Mouse (Mus musculus) heart, postnatal 0 days (tissue): ENCODE data around the gene Hapln2. TPM values are rescaled to one million over a fixed set of nuclear protein-coding genes. Genes with fewer than 3 reads are reported as not detected.

Source experiments
- ATAC-seq: fragments of 200-750 bp; cut with Nextera tagmentation; 2 replicates; pipeline ENCODE4 v1.8.0; 2017; ENCODE audit warnings: low read depth, moderate number of reproducible peaks, moderate library complexity; ENCODE audit not compliant: insufficient read depth
- DNase-seq: peaks from one replicate; pipeline ENCODE4 v3.0.0-alpha.2; 2016; ENCODE audit warnings: low spot score
- H3K27ac ChIP-seq: fragments of 300-500 bp; sonication (generic); 2 replicates; pipeline ENCODE4 v1.5.1; 2014; ENCODE audit warnings: low read depth, mild to moderate bottlenecking
- H3K27me3 ChIP-seq: fragments of 300-500 bp; sonication (generic); 2 replicates; pipeline ENCODE4 v1.6.1; 2014; ENCODE audit warnings: low read length, mixed read lengths; ENCODE audit not compliant: control insufficient read depth, insufficient read depth
- H3K36me3 ChIP-seq: fragments of 300-500 bp; sonication (generic); replicated peaks from 2 replicates; pipeline ENCODE4 v1.6.1; 2014; ENCODE audit warnings: low read length, mixed read lengths; ENCODE audit not compliant: control insufficient read depth, insufficient read depth
- H3K4me1 ChIP-seq: fragments of 300-500 bp; sonication (generic); 2 replicates; pipeline ENCODE4 v1.6.1; 2014; ENCODE audit warnings: antibody characterized with exemption; ENCODE audit not compliant: control insufficient read depth, insufficient read depth
- H3K4me2 ChIP-seq: fragments of 300-500 bp; sonication (generic); 2 replicates; pipeline ENCODE4 v1.6.1; 2014; ENCODE audit warnings: low read depth, mild to moderate bottlenecking, low read length, moderate library complexity
- H3K4me3 ChIP-seq: fragments of 300-500 bp; sonication (generic); 2 replicates; pipeline ENCODE4 v1.5.1; 2014; ENCODE audit warnings: low read depth, low read length
- H3K9ac ChIP-seq: fragments of 300-500 bp; sonication (generic); replicated peaks from 2 replicates; pipeline ENCODE4 v1.6.1; 2014; ENCODE audit warnings: low read depth, low read length, mixed read lengths
- H3K9me3 ChIP-seq: fragments of 300-500 bp; sonication (generic); replicated peaks from 2 replicates; pipeline ENCODE4 v1.6.1; 2016; ENCODE audit warnings: low read length; ENCODE audit not compliant: control insufficient read depth
- CTCF ChIP-seq: IDR thresholded peaks from 2 replicates; pipeline ENCODE4 v1.5.1; 2016; ENCODE audit warnings: antibody characterized with exemption, control low read depth, low read depth
- EP300 ChIP-seq: IDR thresholded peaks from 2 replicates; pipeline ENCODE4 v1.6.1; 2016; ENCODE audit warnings: antibody characterized with exemption, low read depth
- WGBS: fragments of 180-500 bp; shearing (Covaris S2); extraction: QIAGEN DNeasy Blood & Tissue Kit; methylation state at CpG from one replicate; pipeline ENCODE4 v1.1.7; 2014; 5-methylcytosine and 5-hydroxymethylcytosine counted together
- polyA plus RNA-seq: library from polyadenylated mRNA; unstranded; fragments of >200 nt; fragmentation: Nextera tagmentation; extraction: Ambion mirVana; gene quantifications from 2 replicates; pipeline ENCODE4 v1.2.1, GENCODE M21; 2015
- total RNA-seq: library from RNA; depleted of rRNA; stranded (reverse); fragments of >200 nt; gene quantifications from 2 replicates; pipeline ENCODE4 v1.2.3, GENCODE M21; 2014; ENCODE audit warnings: low replicate concordance; rRNA removed

Gene Hapln2
- total RNA-seq (not detected in 2 replicates), polyA plus RNA-seq (0.10 and 0.15 TPM in 2 replicates)

DNA sequence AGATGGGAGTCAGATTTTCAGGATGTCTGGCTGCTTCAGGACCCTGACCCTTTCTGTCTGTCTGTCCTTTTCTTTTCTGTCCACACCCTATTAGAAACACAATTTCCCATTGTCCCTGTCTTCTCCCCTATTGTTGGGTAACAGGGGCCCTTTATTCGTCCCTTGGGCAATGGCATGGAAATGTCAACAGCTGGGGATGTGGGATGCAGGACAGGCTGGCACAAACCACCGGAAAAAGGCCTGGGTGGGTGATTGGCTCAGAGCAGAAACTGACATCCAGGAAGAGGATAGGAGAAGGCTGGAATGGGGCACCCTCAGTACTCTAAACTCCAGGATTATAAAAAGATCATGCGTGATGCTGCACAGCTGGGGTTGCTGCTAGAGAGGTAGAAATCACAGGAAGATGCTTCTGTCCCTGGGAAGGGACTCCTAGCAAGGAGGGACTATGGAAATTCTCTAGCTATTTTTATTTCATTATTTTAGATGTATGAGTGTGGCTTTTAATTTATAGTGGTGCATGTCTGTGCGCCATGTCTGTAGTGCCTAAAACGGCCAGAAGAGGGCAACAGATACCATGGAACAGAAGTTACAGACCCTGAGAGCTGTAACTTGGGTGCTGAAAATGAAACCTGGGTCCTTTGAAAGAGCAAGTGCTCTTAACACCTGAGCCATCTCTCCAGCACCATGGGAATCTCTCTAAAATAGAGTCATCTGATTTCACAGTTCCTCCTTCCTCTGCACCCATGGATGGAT lies at the start of gene Hapln2:
Gene Hapln2, minus strand, starts transcription at position 150 of the 753 bp plus-strand sequence.
- H3K4me2 ChIP-seq = no peak within 1 kb of the TSS
- ATAC-seq = no peak
- H3K36me3 ChIP-seq = no peaks in the 10 kb centered on the region
- DNase-seq = no peak
- peaks cover 6% of the 10 kb centered on the region for H3K4me1 ChIP-seq
- WGBS = 49% methylated on average over 5 of the region's 5 CpGs
- no peak within 1 kb of the TSS for H3K4me3 ChIP-seq
- TF ChIP-seq CTCF (peak; percentile 41), EP300 (no peak)
- H3K9me3 ChIP-seq = 0 out of 2 replicates have a peak, but pooled peaks cover 8% of the 10 kb centered on the region
- no peak within 1 kb of the TSS for H3K9ac ChIP-seq
- H3K27ac ChIP-seq = no peak within 1 kb of the TSS
- peaks cover 52% of the 10 kb centered on the region for H3K27me3 ChIP-seq

DNA sequence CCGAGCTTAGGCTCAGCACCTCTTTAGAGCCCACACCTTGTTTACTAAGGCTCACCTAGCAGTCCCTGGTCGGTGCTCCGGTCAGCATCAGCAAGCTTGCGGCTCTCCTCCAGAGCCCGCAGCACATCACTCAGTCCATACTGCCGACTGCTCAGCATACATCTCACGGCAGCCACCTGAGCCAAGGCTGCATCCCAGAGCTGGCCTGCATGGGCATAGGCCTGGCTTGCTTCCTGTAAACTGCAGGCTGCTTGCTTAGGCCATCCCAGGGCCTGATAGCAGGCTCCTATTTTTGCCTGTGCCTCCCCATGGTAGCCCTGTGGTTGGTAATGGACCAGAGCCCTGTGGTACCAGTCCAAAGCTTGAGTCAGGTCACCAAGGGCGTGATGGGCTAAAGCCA lies 47.4 kb upstream of the Hapln2 start:
- Histone ChIP-seq H3K9me3 (no peaks in the 10 kb centered on the region), H3K9ac (no peak overlapping the region), H3K4me1 (no peaks in the 10 kb centered on the region), H3K4me2 (no peak overlapping the region), H3K36me3 (no peaks in the 10 kb centered on the region), H3K27me3 (no peaks in the 10 kb centered on the region), H3K27ac (no peak overlapping the region), H3K4me3 (no peak overlapping the region)
- ATAC-seq (no peak), DNase-seq (no peak)
- no peak for TF ChIP-seq CTCF
- no peak for TF ChIP-seq EP300
- WGBS = 80% methylated on average over 8 of the region's 8 CpGs

DNA sequence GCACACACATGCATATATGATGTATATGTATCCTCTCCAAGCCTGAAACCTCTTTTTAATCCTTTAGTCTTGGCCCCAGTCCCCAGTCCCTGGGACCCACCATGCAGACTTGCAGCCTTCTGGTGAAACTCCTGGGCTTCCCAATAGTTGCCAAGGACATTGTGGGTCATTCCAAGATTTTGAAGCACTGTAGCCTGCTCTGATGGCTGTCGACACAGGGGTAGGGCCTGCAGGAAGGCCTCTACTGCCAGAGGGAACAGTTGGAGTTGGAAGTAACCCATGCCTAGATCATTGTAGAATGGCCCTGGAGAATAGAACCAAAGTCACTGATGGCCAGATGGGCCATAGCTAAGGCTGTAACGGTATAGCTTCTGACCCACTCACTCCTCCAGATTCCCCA lies 47.0 kb upstream of the Hapln2 start:
- 55% methylated on average over 2 of the region's 2 CpGs for WGBS
- Histone ChIP-seq H3K9me3 (no peaks in the 10 kb centered on the region), H3K27ac (no peak overlapping the region), H3K9ac (no peak overlapping the region), H3K36me3 (no peaks in the 10 kb centered on the region), H3K4me2 (no peak overlapping the region), H3K4me3 (no peak overlapping the region), H3K4me1 (no peaks in the 10 kb centered on the region), H3K27me3 (no peaks in the 10 kb centered on the region)
- DNase-seq (no peak), ATAC-seq (no peak)
- TF ChIP-seq EP300 (no peak), CTCF (no peak)

DNA sequence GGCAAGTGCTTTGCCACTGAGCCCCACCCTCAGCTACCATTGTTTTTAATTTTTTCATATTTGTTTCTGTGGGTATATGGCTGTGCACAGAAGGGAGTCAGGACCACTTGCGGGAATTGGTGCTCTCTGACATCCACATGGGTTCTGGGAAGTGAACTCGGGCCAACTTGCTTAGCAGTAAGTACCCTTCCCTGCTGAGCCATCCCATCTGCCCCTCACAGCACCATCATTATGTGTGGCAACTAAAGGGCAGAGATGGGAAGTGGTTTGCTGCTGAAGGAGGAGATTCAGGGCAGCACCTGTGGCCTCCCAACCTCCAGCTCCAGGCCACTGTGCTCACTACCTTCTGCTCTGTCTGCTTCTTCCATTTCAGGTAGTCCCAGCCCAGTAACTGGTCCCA lies 46.2 kb upstream of the Hapln2 start:
- Histone ChIP-seq H3K9ac (no peak overlapping the region), H3K4me1 (no peaks in the 10 kb centered on the region), H3K9me3 (no peaks in the 10 kb centered on the region), H3K36me3 (no peaks in the 10 kb centered on the region), H3K27ac (no peak overlapping the region), H3K4me3 (no peak overlapping the region), H3K27me3 (no peaks in the 10 kb centered on the region), H3K4me2 (no peak overlapping the region)
- 57% methylated on average over 2 of the region's 2 CpGs for WGBS
- DNase-seq (no peak), ATAC-seq (no peak)
- TF ChIP-seq CTCF (no peak), EP300 (no peak)

DNA sequence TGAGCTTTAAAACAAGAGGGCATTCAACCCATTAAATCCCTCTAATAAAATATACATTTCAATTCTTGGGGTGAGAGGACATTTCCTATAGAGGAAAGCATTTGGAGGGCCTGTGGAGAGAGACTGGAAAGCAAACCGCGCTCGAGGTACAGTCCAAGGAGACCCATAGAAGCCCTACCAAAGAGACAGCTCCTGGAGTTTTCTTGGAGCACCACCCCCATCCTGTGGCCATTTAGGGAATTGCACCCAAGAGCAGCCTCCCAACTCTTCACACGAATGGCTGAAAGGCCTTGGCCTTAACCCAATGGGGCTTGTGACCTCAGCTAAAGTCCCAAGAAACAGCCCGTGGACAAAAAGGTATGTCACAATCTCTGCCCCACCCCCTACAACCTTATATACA lies 44.4 kb upstream of the Hapln2 start:
- Histone ChIP-seq H3K9ac (no peak overlapping the region), H3K4me2 (no peak overlapping the region), H3K9me3 (no peaks in the 10 kb centered on the region), H3K27me3 (no peaks in the 10 kb centered on the region), H3K27ac (no peak overlapping the region), H3K36me3 (no peaks in the 10 kb centered on the region), H3K4me3 (no peak overlapping the region), H3K4me1 (no peaks in the 10 kb centered on the region)
- DNase-seq = peak; percentile 71
- no peak for TF ChIP-seq EP300
- peak; percentile 92 for TF ChIP-seq CTCF
- ATAC-seq = peak; percentile 72
- WGBS = 0% methylated on average over 5 of the region's 5 CpGs

DNA sequence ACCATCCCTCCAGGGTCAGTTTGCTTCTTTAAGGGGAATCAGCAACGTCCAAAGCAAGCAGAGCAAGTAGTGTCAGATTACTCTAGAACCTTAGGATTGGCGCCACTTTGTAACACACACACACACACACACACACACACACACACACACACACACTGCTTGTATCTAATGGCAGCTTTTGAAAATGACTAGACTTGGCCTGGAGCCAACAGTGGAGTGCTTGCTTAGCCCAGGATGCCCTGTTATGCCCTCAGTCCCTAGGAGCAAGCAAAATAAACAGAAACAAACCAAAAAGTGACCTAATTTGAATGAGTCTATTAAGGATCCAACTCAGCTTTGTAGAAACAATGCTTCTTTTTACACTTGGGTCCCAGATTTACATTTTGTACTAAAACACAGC lies 41.0 kb upstream of the Hapln2 start:
- no peak for ATAC-seq
- no peaks in the 10 kb centered on the region for H3K36me3 ChIP-seq
- WGBS = 10% methylated on average over 2 of the region's 2 CpGs
- H3K9me3 ChIP-seq = no peaks in the 10 kb centered on the region
- H3K9ac ChIP-seq = no peak overlapping the region
- no peak overlapping the region for H3K4me3 ChIP-seq
- H3K27ac ChIP-seq = no peak overlapping the region
- no peak overlapping the region for H3K4me2 ChIP-seq
- TF ChIP-seq EP300 = no peak
- TF ChIP-seq CTCF = no peak
- DNase-seq = no peak
- H3K4me1 ChIP-seq = no peaks in the 10 kb centered on the region
- H3K27me3 ChIP-seq = no peaks in the 10 kb centered on the region
